Mouse (Mus musculus) heart, postnatal 25 days (tissue): ENCODE results near the gene Itm2a. TPM values are rescaled to one million over a fixed set of nuclear protein-coding genes. Genes with fewer than 3 reads are reported as not detected.

Experiments
- DNase-seq: peaks from one replicate; pipeline ENCODE4 v3.0.0; 2022; ENCODE audit warnings: low spot score
- intact Hi-C: fragments of 180-260 bp; cut with DNase I; formaldehyde crosslinking; loops from one replicate; pipeline ENCODE4 v1.15.1; 2025
- total RNA-seq, 2 experiments: library from RNA; stranded (reverse); gene quantifications; 2 replicates each; pipeline ENCODE4 v1.2.3; 2021

Itm2a gene
- 10 to 100 TPM; 21.4 to 23.9 TPM for total RNA-seq

DNA sequence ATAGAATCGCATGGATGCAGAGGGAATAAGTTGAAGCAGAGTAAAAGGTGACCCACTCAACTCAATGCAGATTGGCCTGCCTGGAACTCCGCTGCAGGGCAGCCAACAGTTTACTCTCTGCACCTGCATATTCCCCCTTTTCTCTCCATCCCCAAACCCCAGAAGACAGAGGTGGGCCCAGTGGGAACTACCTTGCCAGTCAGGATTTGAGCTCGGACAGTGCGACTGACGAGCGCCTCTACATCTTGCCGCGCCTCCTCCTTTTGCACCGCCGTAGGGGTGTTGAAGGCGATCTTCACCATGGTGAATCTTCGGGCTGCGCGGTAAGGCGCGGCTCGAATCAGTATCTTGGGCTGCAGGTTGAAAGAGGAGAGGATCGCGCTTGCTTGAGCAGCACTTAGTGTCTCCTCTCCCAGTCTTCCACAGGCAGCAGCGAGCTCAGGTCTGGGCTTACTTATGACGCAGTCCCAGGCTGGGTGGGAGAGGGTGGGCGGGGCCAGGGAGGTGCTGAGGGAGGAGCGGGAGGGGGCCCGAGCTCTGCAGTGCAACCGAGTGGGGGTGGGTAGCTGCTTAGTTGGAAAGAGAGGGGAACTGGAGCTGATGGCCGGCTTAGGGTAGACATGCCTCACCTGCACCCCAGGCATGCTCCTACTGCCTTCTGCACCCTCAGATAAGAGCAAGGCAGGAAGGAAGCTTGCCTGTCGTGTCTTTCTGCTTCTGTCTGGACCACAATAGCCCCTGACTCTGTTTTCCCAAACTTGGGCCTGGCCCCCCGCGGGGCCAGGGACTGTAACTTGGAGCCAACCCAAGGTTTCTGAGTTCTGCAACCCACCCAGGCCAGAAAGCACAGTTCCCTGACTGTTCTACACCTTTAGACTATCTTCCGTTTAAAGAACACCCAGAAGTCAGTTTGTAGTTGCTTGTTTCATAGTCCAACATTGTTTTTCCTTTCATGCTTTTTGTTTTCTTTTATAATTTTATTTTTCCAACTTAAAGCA lies at the start of gene Itm2a:
Itm2a (minus strand) TSS at position 462 of the 998 bp plus-strand sequence.
- intact Hi-C loops, result no loop called here
- DNase-seq, result no peak

DNA sequence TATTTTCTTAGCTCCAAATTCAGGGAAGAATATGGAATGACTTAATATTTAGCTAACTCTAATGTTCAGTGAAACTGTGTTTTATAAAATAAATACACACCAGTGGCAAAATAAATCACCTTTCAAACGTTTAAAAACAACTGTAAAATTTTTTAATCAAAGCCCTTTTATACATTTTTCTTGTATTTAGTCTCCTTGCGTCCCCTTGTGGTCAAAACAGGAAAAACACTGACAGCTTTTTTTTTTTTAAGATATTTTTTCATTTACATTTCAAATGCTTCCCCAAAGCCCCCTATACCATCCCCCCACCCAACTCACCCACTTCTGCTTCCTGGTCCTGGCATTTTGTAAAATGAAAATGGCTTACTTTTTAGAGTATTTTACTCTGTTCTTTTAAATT lies 32.7 kb upstream of the Itm2a start:
- DNase-seq, result no peak
- intact Hi-C loops, result loop anchor here (5.0 kb wide), 1 partner anchor 639 kb away; no protein-coding TSS in a partner anchor

- DNase-seq, result no peak
- intact Hi-C loops, result no loop called here
These were observed 18.1 kb upstream of the Itm2a start for GRCm38 (mm10) chrX:107421304-107421703.

DNA sequence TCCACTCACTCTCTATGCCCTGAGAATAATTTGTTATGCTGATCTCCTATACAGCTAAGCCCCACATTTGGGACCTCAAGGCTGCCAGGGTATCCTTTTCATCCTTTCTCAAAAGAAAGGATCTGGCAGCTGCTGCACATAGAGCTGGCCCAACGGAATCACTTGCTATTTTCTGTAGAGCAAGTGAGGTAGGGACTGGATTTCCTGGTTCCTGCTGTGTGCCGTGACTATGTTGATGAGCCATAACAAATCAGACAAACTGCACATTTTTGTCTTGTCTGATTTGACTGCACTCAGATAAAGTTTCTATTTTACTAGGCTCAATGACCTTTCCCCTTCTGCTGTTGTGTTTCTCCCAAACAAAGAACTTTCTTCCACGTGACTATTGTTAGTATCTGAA lies 14.2 kb upstream of the Itm2a start:
- intact Hi-C loops, result no loop called here

GRCm38 (mm10) chrX:107415999-107416398 lies 12.8 kb upstream of the Itm2a start:
- intact Hi-C loops, result no loop called here
- no peak for DNase-seq

More for the DNA sequence above, 14.2 kb upstream of the Itm2a start:
- no peak for DNase-seq

- intact Hi-C loops, result no loop called here
- no peak for DNase-seq
These were observed 695 bp downstream of the Itm2a start for GRCm38 (mm10) chrX:107402481-107402880.

GRCm38 (mm10) chrX:107399087-107399486 lies 4.1 kb downstream of the Itm2a start:
- DNase-seq, result no peak
- intact Hi-C loops, result no loop called here

- intact Hi-C loops, result no loop called here
- DNase-seq, result no peak
These were observed 9.9 kb downstream of the Itm2a start for GRCm38 (mm10) chrX:107393256-107393655.

GRCm38 (mm10) chrX:107375329-107375728 lies 27.8 kb downstream of the Itm2a start:
- intact Hi-C loops, result no loop called here
- DNase-seq, result no peak

Other genes with a start within 250 kb of the Itm2a start
- gene Gpr174, start 147.5 kb downstream of the Itm2a start, total RNA-seq, result under 1 TPM; 0.14 to 0.18 TPM